Mouse (Mus musculus): Measurements from ENCODE around the gene Kcnj6. TPM values are rescaled to one million over a fixed set of nuclear protein-coding genes. Genes with fewer than 3 reads are reported as not detected.

Gene Kcnj6
- polyA plus RNA-seq, 1 experiment = not detected

- no peak for TF ChIP-seq GATA1 (IDR thresholded peaks at IDR 0.05; ENCODE audit: low read length)
These were observed 112.4 kb downstream of the Kcnj6 start for GRCm38 (mm10) chr16:94885062-94885461.

- no peak for TF ChIP-seq GATA1 (IDR thresholded peaks at IDR 0.05; ENCODE audit: low read length)
These were observed 113.6 kb downstream of the Kcnj6 start for GRCm38 (mm10) chr16:94883909-94884308.

- TF ChIP-seq GATA1 (IDR thresholded peaks at IDR 0.05; ENCODE audit: low read length) = no peak
These were observed 114.3 kb downstream of the Kcnj6 start for GRCm38 (mm10) chr16:94883196-94883595.

GRCm38 (mm10) chr16:94882111-94882510, 115.4 kb downstream of the Kcnj6 start:
- TF ChIP-seq GATA1 (IDR thresholded peaks at IDR 0.05; ENCODE audit: low read length) = no peak

GRCm38 (mm10) chr16:94872614-94873272, 124.8 kb downstream of the Kcnj6 start:
- TF ChIP-seq GATA1 (IDR thresholded peaks at IDR 0.05; ENCODE audit: low read length) = no peak

- TF ChIP-seq GATA1 (IDR thresholded peaks at IDR 0.05; ENCODE audit: low read length) = no peak
These were observed 129.1 kb downstream of the Kcnj6 start for GRCm38 (mm10) chr16:94868354-94868753.

GRCm38 (mm10) chr16:94866300-94866956, 131.1 kb downstream of the Kcnj6 start:
- TF ChIP-seq GATA1 (IDR thresholded peaks at IDR 0.05; ENCODE audit: low read length) = no peak

GRCm38 (mm10) chr16:94865796-94866195, 131.7 kb downstream of the Kcnj6 start:
- TF ChIP-seq GATA1 (IDR thresholded peaks at IDR 0.05; ENCODE audit: low read length) = no peak

GRCm38 (mm10) chr16:94865101-94865500, 132.4 kb downstream of the Kcnj6 start:
- TF ChIP-seq GATA1 (IDR thresholded peaks at IDR 0.05; ENCODE audit: low read length) = no peak

GRCm38 (mm10) chr16:94863475-94863874, 134.0 kb downstream of the Kcnj6 start:
- no peak for TF ChIP-seq GATA1 (IDR thresholded peaks at IDR 0.05; ENCODE audit: low read length)

- no peak for TF ChIP-seq GATA1 (IDR thresholded peaks at IDR 0.05; ENCODE audit: low read length)
These were observed 141.5 kb downstream of the Kcnj6 start for GRCm38 (mm10) chr16:94855990-94856389.

- TF ChIP-seq GATA1 (IDR thresholded peaks at IDR 0.05; ENCODE audit: low read length) = no peak
These were observed 144.9 kb downstream of the Kcnj6 start for GRCm38 (mm10) chr16:94852407-94853160.

GRCm38 (mm10) chr16:94850393-94850792, 147.1 kb downstream of the Kcnj6 start:
- no peak for TF ChIP-seq GATA1 (IDR thresholded peaks at IDR 0.05; ENCODE audit: low read length)

- TF ChIP-seq GATA1 (IDR thresholded peaks at IDR 0.05; ENCODE audit: low read length) = no peak
These were observed 151.5 kb downstream of the Kcnj6 start for GRCm38 (mm10) chr16:94845996-94846395.

GRCm38 (mm10) chr16:94844769-94845168, 152.7 kb downstream of the Kcnj6 start:
- no peak for TF ChIP-seq GATA1 (IDR thresholded peaks at IDR 0.05; ENCODE audit: low read length)

GRCm38 (mm10) chr16:94839398-94839797, 158.1 kb downstream of the Kcnj6 start:
- no peak for TF ChIP-seq GATA1 (IDR thresholded peaks at IDR 0.05; ENCODE audit: low read length)

All from G1E-ER4 (cell line).